10 mouse cellular contexts compared by ENCODE assay signal in the genomic region with DNA sequence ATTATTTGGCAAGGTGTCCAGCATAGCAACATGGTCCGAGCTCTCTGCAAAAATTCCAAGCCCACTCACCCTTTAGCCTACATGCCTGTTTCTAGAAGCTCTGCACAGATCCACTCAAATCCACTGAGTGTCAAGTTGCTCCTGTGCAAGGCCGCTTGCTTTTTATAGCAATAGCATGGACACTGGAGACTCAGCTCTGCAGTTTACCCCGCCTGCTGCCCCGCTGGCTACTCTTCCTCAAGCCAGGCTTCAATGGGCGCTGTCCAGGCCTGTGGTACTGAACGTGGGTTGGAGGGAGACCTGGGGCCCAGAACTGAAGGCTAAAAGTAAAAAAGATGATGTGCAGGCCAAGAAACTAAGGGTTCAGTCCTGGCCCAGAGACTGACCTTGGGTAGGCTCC. TPM values are rescaled to one million over a fixed set of nuclear protein-coding genes. Genes with fewer than 3 reads are reported as not detected.
DNase-seq lines count a peak whose midpoint lies in the region; ATAC-seq and TF ChIP-seq lines count a peak whose summit lies in the region.
"Had no signal": no experiment of that assay in that cellular context is flagged by ENCODE, and none has a peak within 500 bp of the region (broad histone marks: within the 10 kb centered on the region; RNA-seq: fewer than 3 reads in every experiment).

No protein-coding gene starts in this region.

- no peaks in the 10 kb centered on the region for H3K9me3 ChIP-seq in intestine, embryonic 14.5 days (ENCODE audit: control insufficient read depth, low read length)
- no peaks in the 10 kb centered on the region for H3K9me3 ChIP-seq in intestine, embryonic 15.5 days
- H3K9me3 ChIP-seq in embryonic facial prominence, embryonic 10.5 days, result no peaks in the 10 kb centered on the region
- no peaks in the 10 kb centered on the region for H3K9me3 ChIP-seq in forebrain, postnatal 0 days (ENCODE audit: low read length)
- H3K9me3 ChIP-seq: embryonic facial prominence, embryonic 13.5 days; hindbrain, embryonic 10.5 days; megakaryocyte, embryonic 14.5 days had no signal

- TF ChIP-seq CTCF in forebrain, postnatal 0 days (IDR thresholded peaks at IDR 0.05; ENCODE audit: low read depth), result no peak

- H3K36me3 ChIP-seq in intestine, embryonic 14.5 days (ENCODE audit: control insufficient read depth, insufficient read depth, low read length), result peaks cover 46% of the 10 kb centered on the region
- H3K36me3 ChIP-seq in intestine, embryonic 15.5 days, result 0 out of 2 replicates have a peak, but pooled peaks cover 4% of the 10 kb centered on the region
- peaks cover 99% of the 10 kb centered on the region for H3K36me3 ChIP-seq in embryonic facial prominence, embryonic 10.5 days (replicated peaks)
- H3K36me3 ChIP-seq in forebrain, postnatal 0 days (ENCODE audit: insufficient read depth), result peaks cover 30% of the 10 kb centered on the region

- H3K4me2 ChIP-seq in intestine, embryonic 14.5 days (ENCODE audit: low read length), result no peak overlapping the region
- no peak overlapping the region for H3K4me2 ChIP-seq in intestine, embryonic 15.5 days (replicated peaks)
- H3K4me2 ChIP-seq in forebrain, postnatal 0 days (ENCODE audit: low read depth), result no peak overlapping the region
- H3K4me2 ChIP-seq: embryonic facial prominence, embryonic 13.5 days had no signal

- 0 out of 2 replicates have a peak, but pooled peaks cover 4% of the 10 kb centered on the region for H3K4me1 ChIP-seq in intestine, embryonic 14.5 days (replicated peaks; ENCODE audit: control insufficient read depth, insufficient read depth, low read length)
- peaks cover 13% of the 10 kb centered on the region for H3K4me1 ChIP-seq in intestine, embryonic 15.5 days (replicated peaks)
- peaks cover 46% of the 10 kb centered on the region for H3K4me1 ChIP-seq in embryonic facial prominence, embryonic 10.5 days
- peaks cover 35% of the 10 kb centered on the region for H3K4me1 ChIP-seq in forebrain, postnatal 0 days (ENCODE audit: insufficient read depth)

- WGBS in intestine, embryonic 14.5 days, result 55% methylated on average over 6 of the region's 6 CpGs
- 60% methylated on average over 6 of the region's 6 CpGs for WGBS in intestine, embryonic 15.5 days
- 67% methylated on average over 6 of the region's 6 CpGs for WGBS in embryonic facial prominence, embryonic 10.5 days
- WGBS in forebrain, postnatal 0 days, result 66% methylated on average over 6 of the region's 6 CpGs

- no peak overlapping the region for H3K27ac ChIP-seq in intestine, embryonic 14.5 days (ENCODE audit: low read depth)
- H3K27ac ChIP-seq in intestine, embryonic 15.5 days, result no peak overlapping the region
- H3K27ac ChIP-seq in embryonic facial prominence, embryonic 10.5 days (replicated peaks), result no peak overlapping the region
- no peak overlapping the region for H3K27ac ChIP-seq in forebrain, postnatal 0 days (ENCODE audit: low read depth, low read length)
- H3K27ac ChIP-seq: embryonic facial prominence, embryonic 13.5 days; hindbrain, embryonic 10.5 days had no signal

- DNase-seq in intestine, embryonic 14.5 days (ENCODE audit: low spot score), result peak; percentile 59
- peak; percentile 20 for DNase-seq in urinary bladder, postnatal 14 days (ENCODE audit: low spot score)
- DNase-seq in urinary bladder, adult 2 months (ENCODE audit: low spot score), result no peak
- DNase-seq in embryonic facial prominence, embryonic 10.5 days (ENCODE audit: low spot score), result peak; percentile 50
- DNase-seq in forebrain, postnatal 0 days, result no peak
- no peak for DNase-seq in layer of hippocampus, adult 18-20 months (ENCODE audit: low spot score in 2 of 2)

- no peak overlapping the region for H3K9ac ChIP-seq in intestine, embryonic 14.5 days (ENCODE audit: low read length)
- no peak overlapping the region for H3K9ac ChIP-seq in intestine, embryonic 15.5 days
- H3K9ac ChIP-seq in forebrain, postnatal 0 days, result no peak overlapping the region
- H3K9ac ChIP-seq: embryonic facial prominence, embryonic 13.5 days had no signal

- no peak overlapping the region for H3K4me3 ChIP-seq in intestine, embryonic 14.5 days (ENCODE audit: low read depth, low read length)
- no peak overlapping the region for H3K4me3 ChIP-seq in intestine, embryonic 15.5 days (replicated peaks)
- H3K4me3 ChIP-seq in embryonic facial prominence, embryonic 10.5 days, result no peak overlapping the region
- H3K4me3 ChIP-seq in forebrain, postnatal 0 days (ENCODE audit: low read depth, low read length), result no peak overlapping the region
- H3K4me3 ChIP-seq: embryonic facial prominence, embryonic 13.5 days; hindbrain, embryonic 10.5 days; megakaryocyte, embryonic 14.5 days had no signal

- no peak for ATAC-seq in intestine, embryonic 14.5 days (replicated peaks; ENCODE audit: low FRiP score, low TSS enrichment, low read depth)
- no peak for ATAC-seq in intestine, embryonic 15.5 days
- no peak for ATAC-seq in forebrain, postnatal 0 days

- H3K27me3 ChIP-seq in intestine, embryonic 14.5 days (replicated peaks; ENCODE audit: control insufficient read depth, insufficient read depth, low read length), result no peaks in the 10 kb centered on the region
- no peaks in the 10 kb centered on the region for H3K27me3 ChIP-seq in intestine, embryonic 15.5 days (replicated peaks)
- H3K27me3 ChIP-seq in embryonic facial prominence, embryonic 10.5 days (replicated peaks; ENCODE audit: low read depth, poor library complexity, severe bottlenecking), result no peaks in the 10 kb centered on the region
- no peaks in the 10 kb centered on the region for H3K27me3 ChIP-seq in forebrain, postnatal 0 days (ENCODE audit: insufficient read depth, low read length)
- H3K27me3 ChIP-seq: embryonic facial prominence, embryonic 13.5 days had no signal

RNA-seq across cellular contexts. Expression of a gene that starts 8.3 kb away (rescaled TPM):
- polyA plus RNA-seq in intestine, embryonic 14.5 days (2014; fragmentation: Nextera tagmentation; extraction: Ambion mirVana), result 33.8 and 34.2 TPM in 2 replicates
- 16.9 and 17.7 TPM in 2 replicates for polyA plus RNA-seq in intestine, embryonic 15.5 days (2015; fragmentation: Nextera tagmentation; extraction: Ambion mirVana)
- polyA plus RNA-seq in urinary bladder, adult 2 months (2012; rRNA removed), result 2.7 and 3.7 TPM in 2 replicates
- polyA plus RNA-seq in embryonic facial prominence, embryonic 10.5 days (2016; fragmentation: Nextera tagmentation; extraction: Ambion mirVana), result 91.0 and 102 TPM in 2 replicates
- 445 and 497 TPM in 2 replicates for total RNA-seq in forebrain, postnatal 0 days (2014; rRNA removed)
- 204 and 224 TPM in 2 replicates for polyA plus RNA-seq in forebrain, postnatal 0 days (2015; fragmentation: Nextera tagmentation; extraction: Ambion mirVana)
- total RNA-seq in layer of hippocampus, adult 18-20 months (2021), result 10 to 100 TPM; 81.0 to 86.8 TPM

Comparison
In these comparisons a context has a peak if more than half of its experiments do, and no peak if none do; other contexts are left out.
1. DNase-seq: peak in intestine, embryonic 14.5 days (single experiment), urinary bladder, postnatal 14 days (single experiment) and embryonic facial prominence, embryonic 10.5 days (single experiment); none in urinary bladder, adult 2 months (single experiment), forebrain, postnatal 0 days (single experiment) and layer of hippocampus, adult 18-20 months (0 of 2).